24 mouse cellular contexts compared by ENCODE assay signal in genomic region chr10:119660677-119661353, GRCm38 (mm10).
DNase-seq lines count a peak whose midpoint lies in the region; ATAC-seq and TF ChIP-seq lines count a peak whose summit lies in the region.
"Had no signal": no experiment of that assay in that cellular context is flagged by ENCODE, and none has a peak within 500 bp of the region (broad histone marks: within the 10 kb centered on the region; RNA-seq: fewer than 3 reads in every experiment).

No protein-coding gene starts in this region.

- no peaks in the 10 kb centered on the region for H3K27me3 ChIP-seq in forebrain, embryonic 13.5 days
- no peaks in the 10 kb centered on the region for H3K27me3 ChIP-seq in forebrain, postnatal 0 days (ENCODE audit: insufficient read depth, low read length)
- H3K27me3 ChIP-seq in hindbrain, embryonic 16.5 days (replicated peaks; ENCODE audit: control insufficient read depth, insufficient read depth, low read length) = no peaks in the 10 kb centered on the region
- H3K27me3 ChIP-seq in hindbrain, embryonic 14.5 days (ENCODE audit: control insufficient read depth, insufficient read depth, low read length) = no peaks in the 10 kb centered on the region
- H3K27me3 ChIP-seq in midbrain, embryonic 13.5 days = no peaks in the 10 kb centered on the region
- H3K27me3 ChIP-seq in midbrain, embryonic 16.5 days (ENCODE audit: control insufficient read depth, insufficient read depth, low read depth, low read length) = no peaks in the 10 kb centered on the region
- H3K27me3 ChIP-seq: embryonic facial prominence, embryonic 15.5 days; heart, embryonic 15.5 days; Patski had no signal

- H3K4me3 ChIP-seq in forebrain, embryonic 13.5 days = no peak overlapping the region
- H3K4me3 ChIP-seq in forebrain, postnatal 0 days (ENCODE audit: low read depth, low read length) = no peak overlapping the region
- no peak overlapping the region for H3K4me3 ChIP-seq in hindbrain, embryonic 16.5 days (ENCODE audit: low read length)
- H3K4me3 ChIP-seq in hindbrain, embryonic 14.5 days (replicated peaks; ENCODE audit: low read length) = no peak overlapping the region
- no peak overlapping the region for H3K4me3 ChIP-seq in midbrain, embryonic 13.5 days (replicated peaks)
- no peak overlapping the region for H3K4me3 ChIP-seq in midbrain, embryonic 16.5 days (ENCODE audit: low read depth, low read length)
- H3K4me3 ChIP-seq: embryonic facial prominence, embryonic 15.5 days; heart, embryonic 15.5 days; layer of hippocampus, adult 2 months had no signal

- 0 out of 2 replicates have a peak, but pooled peaks cover 3% of the 10 kb centered on the region for H3K4me1 ChIP-seq in forebrain, embryonic 13.5 days
- H3K4me1 ChIP-seq in forebrain, postnatal 0 days (ENCODE audit: insufficient read depth) = no peaks in the 10 kb centered on the region
- H3K4me1 ChIP-seq in hindbrain, embryonic 16.5 days (ENCODE audit: control insufficient read depth, insufficient read depth, low read depth, low read length) = no peaks in the 10 kb centered on the region
- no peaks in the 10 kb centered on the region; the same call in 1 of the 2 replicates for H3K4me1 ChIP-seq in hindbrain, embryonic 14.5 days (replicated peaks; ENCODE audit: control insufficient read depth, insufficient read depth, low read length)
- peaks cover 18% of the 10 kb centered on the region for H3K4me1 ChIP-seq in midbrain, embryonic 13.5 days (replicated peaks)
- H3K4me1 ChIP-seq in midbrain, embryonic 16.5 days (ENCODE audit: control insufficient read depth, insufficient read depth, low read length) = no peaks in the 10 kb centered on the region
- H3K4me1 ChIP-seq: embryonic facial prominence, embryonic 15.5 days; heart, embryonic 15.5 days had no signal

- ATAC-seq in forebrain, embryonic 13.5 days = 0 out of 2 replicates have a peak, but pooled peaks have one; percentile 41
- no peak for ATAC-seq in forebrain, postnatal 0 days
- ATAC-seq in hindbrain, embryonic 16.5 days = peak; percentile 65; the same call in 1 of the 2 replicates
- no peak for ATAC-seq in hindbrain, embryonic 14.5 days (ENCODE audit: low FRiP score)
- 0 out of 2 replicates have a peak, but pooled peaks have one; percentile 56 for ATAC-seq in midbrain, embryonic 13.5 days
- no peak for ATAC-seq in midbrain, embryonic 16.5 days
- ATAC-seq: CD4-positive, CD25-positive, alpha-beta regulatory T cell, adult 4 months; inflammation-experienced regulatory T-cells, adult 6 months; Patski had no signal

- H3K27ac ChIP-seq in forebrain, embryonic 13.5 days = no peak overlapping the region
- no peak overlapping the region for H3K27ac ChIP-seq in forebrain, postnatal 0 days (ENCODE audit: low read depth, low read length)
- H3K27ac ChIP-seq in hindbrain, embryonic 16.5 days (ENCODE audit: low read depth, low read length) = no peak overlapping the region
- no peak overlapping the region for H3K27ac ChIP-seq in hindbrain, embryonic 14.5 days
- no peak overlapping the region for H3K27ac ChIP-seq in midbrain, embryonic 13.5 days
- H3K27ac ChIP-seq in midbrain, embryonic 16.5 days (ENCODE audit: low read length) = no peak overlapping the region
- H3K27ac ChIP-seq: embryonic facial prominence, embryonic 15.5 days; heart, embryonic 15.5 days; layer of hippocampus, adult 2 months had no signal

- DNase-seq in forebrain, postnatal 0 days = no peak
- no peak for DNase-seq in hindbrain, embryonic 14.5 days (ENCODE audit: low spot score)
- peak; percentile 60 for DNase-seq in embryo, embryonic 10.5 days (ENCODE audit: low spot score)
- DNase-seq in adrenal gland, postnatal 4 days (ENCODE audit: low spot score in 2 of 2) = no peak
- DNase-seq: adrenal gland, postnatal 36 days; cerebellum, adult 11 months; cerebellum, adult 9-11 months; gastrocnemius, postnatal 25 days; heart, postnatal 4 days; kidney, adult 9 months; kidney, postnatal 14 days; lung, postnatal 10 days; thymus, adult 18-20 months; thymus, postnatal 36 days had no signal

- peaks cover 13% of the 10 kb centered on the region; the same call in 1 of the 2 replicates for H3K9me3 ChIP-seq in forebrain, embryonic 13.5 days (replicated peaks)
- H3K9me3 ChIP-seq in forebrain, postnatal 0 days (ENCODE audit: low read length) = no peaks in the 10 kb centered on the region
- peaks cover 3% of the 10 kb centered on the region; the same call in 1 of the 2 replicates for H3K9me3 ChIP-seq in hindbrain, embryonic 16.5 days (ENCODE audit: control insufficient read depth, low read length)
- peaks cover 9% of the 10 kb centered on the region for H3K9me3 ChIP-seq in hindbrain, embryonic 14.5 days (ENCODE audit: control insufficient read depth, low read length)
- peaks cover 14% of the 10 kb centered on the region for H3K9me3 ChIP-seq in midbrain, embryonic 13.5 days
- peaks cover 10% of the 10 kb centered on the region; the same call in 1 of the 2 replicates for H3K9me3 ChIP-seq in midbrain, embryonic 16.5 days (replicated peaks; ENCODE audit: control insufficient read depth, low read length, poor library complexity, severe bottlenecking)
- H3K9me3 ChIP-seq: heart, embryonic 15.5 days had no signal

- no peak for TF ChIP-seq CTCF in forebrain, postnatal 0 days (IDR thresholded peaks at IDR 0.05; ENCODE audit: low read depth)

- no peaks in the 10 kb centered on the region for H3K36me3 ChIP-seq in forebrain, embryonic 13.5 days (ENCODE audit: poor library complexity, severe bottlenecking)
- no peaks in the 10 kb centered on the region for H3K36me3 ChIP-seq in forebrain, postnatal 0 days (ENCODE audit: insufficient read depth)
- no peaks in the 10 kb centered on the region for H3K36me3 ChIP-seq in hindbrain, embryonic 16.5 days (ENCODE audit: control insufficient read depth, insufficient read depth, low read length)
- H3K36me3 ChIP-seq in hindbrain, embryonic 14.5 days (replicated peaks; ENCODE audit: control insufficient read depth, insufficient read depth) = no peaks in the 10 kb centered on the region
- H3K36me3 ChIP-seq in midbrain, embryonic 13.5 days = no peaks in the 10 kb centered on the region
- H3K36me3 ChIP-seq in midbrain, embryonic 16.5 days (ENCODE audit: control insufficient read depth, insufficient read depth, low read length) = no peaks in the 10 kb centered on the region
- H3K36me3 ChIP-seq: embryonic facial prominence, embryonic 15.5 days; heart, embryonic 15.5 days had no signal

- H3K9ac ChIP-seq in forebrain, embryonic 13.5 days = no peak overlapping the region
- H3K9ac ChIP-seq in forebrain, postnatal 0 days = no peak overlapping the region
- H3K9ac ChIP-seq in hindbrain, embryonic 16.5 days (ENCODE audit: low read depth, low read length) = no peak overlapping the region
- H3K9ac ChIP-seq in hindbrain, embryonic 14.5 days = no peak overlapping the region
- no peak overlapping the region for H3K9ac ChIP-seq in midbrain, embryonic 13.5 days (replicated peaks)
- H3K9ac ChIP-seq in midbrain, embryonic 16.5 days (ENCODE audit: low read depth, low read length) = no peak overlapping the region
- H3K9ac ChIP-seq: embryonic facial prominence, embryonic 15.5 days; heart, embryonic 15.5 days had no signal

- H3K4me2 ChIP-seq in forebrain, embryonic 13.5 days = no peak overlapping the region
- H3K4me2 ChIP-seq in forebrain, postnatal 0 days (ENCODE audit: low read depth) = no peak overlapping the region
- H3K4me2 ChIP-seq in hindbrain, embryonic 16.5 days (ENCODE audit: low read length) = no peak overlapping the region
- H3K4me2 ChIP-seq in hindbrain, embryonic 14.5 days (replicated peaks) = no peak overlapping the region
- H3K4me2 ChIP-seq in midbrain, embryonic 13.5 days (replicated peaks) = no peak overlapping the region
- no peak overlapping the region for H3K4me2 ChIP-seq in midbrain, embryonic 16.5 days (ENCODE audit: low read length)
- H3K4me2 ChIP-seq: embryonic facial prominence, embryonic 15.5 days; heart, embryonic 15.5 days had no signal

- 74% methylated on average over 7 of the region's 7 CpGs for WGBS in forebrain, embryonic 13.5 days
- WGBS in forebrain, postnatal 0 days = 66% methylated on average over 7 of the region's 7 CpGs
- WGBS in hindbrain, embryonic 16.5 days = 45% methylated on average over 7 of the region's 7 CpGs
- 53% methylated on average over 7 of the region's 7 CpGs for WGBS in hindbrain, embryonic 14.5 days
- 65% methylated on average over 7 of the region's 7 CpGs for WGBS in midbrain, embryonic 13.5 days
- 48% methylated on average over 7 of the region's 7 CpGs for whole genome bisulfite sequencing in midbrain, embryonic 16.5 days

Comparison
In these comparisons a context has a peak if more than half of its experiments do, and no peak if none do; other contexts are left out.
1. ATAC-seq: peak in forebrain, embryonic 13.5 days (single experiment), hindbrain, embryonic 16.5 days (single experiment) and midbrain, embryonic 13.5 days (single experiment); none in forebrain, postnatal 0 days (single experiment), hindbrain, embryonic 14.5 days (single experiment) and midbrain, embryonic 16.5 days (single experiment).